Mouse (Mus musculus) ES-Bruce4 (cell line): ENCODE data around the gene Chd5.

Source experiments
- CTCF ChIP-seq: IDR thresholded peaks from one replicate; pipeline ENCODE4 v1.8.1; 2011; ENCODE audit warnings: low read depth, low read length
- POLR2A ChIP-seq: IDR thresholded peaks from one replicate; pipeline ENCODE4 v1.8.1; 2011; ENCODE audit warnings: low read length; ENCODE audit not compliant: insufficient read depth

- no peak for TF ChIP-seq POLR2A
- peak; percentile 63 for TF ChIP-seq CTCF
Observed at GRCm38 (mm10) chr4:152294188-152294929, 44.1 kb upstream of the Chd5 start.
